8 mouse cellular contexts compared by ENCODE assay signal in genomic region chr2:80581043-80581711, GRCm38 (mm10). TPM values are rescaled to one million over a fixed set of nuclear protein-coding genes. Genes with fewer than 3 reads are reported as not detected.
DNase-seq lines count a peak whose midpoint lies in the region; ATAC-seq lines count a peak whose summit lies in the region.

Nckap1 (minus strand) TSS chr2:80581380.

- no peaks in the 10 kb centered on the region for H3K9me3 ChIP-seq in hindbrain, embryonic 14.5 days (ENCODE audit: control insufficient read depth, low read length)

- H3K4me2 ChIP-seq in hindbrain, embryonic 14.5 days (replicated peaks), result peak within 1 kb of the TSS; percentile 83

- WGBS in hindbrain, embryonic 14.5 days, result under 1% methylated on average over 85 of the region's 88 CpGs

- peak within 1 kb of the TSS; percentile 89 for H3K4me3 ChIP-seq in hindbrain, embryonic 14.5 days (replicated peaks; ENCODE audit: low read length)

- H3K27me3 ChIP-seq in hindbrain, embryonic 14.5 days (ENCODE audit: control insufficient read depth, insufficient read depth, low read length), result no peaks in the 10 kb centered on the region

- H3K36me3 ChIP-seq in hindbrain, embryonic 14.5 days (replicated peaks; ENCODE audit: control insufficient read depth, insufficient read depth), result no peaks in the 10 kb centered on the region

- ATAC-seq in hindbrain, embryonic 14.5 days (ENCODE audit: low FRiP score), result peak; percentile 95

- peak; percentile 77 for DNase-seq in T-cell, adult 2 months (ENCODE audit: low spot score)
- peak; percentile 87 to 91 for DNase-seq in cerebellum, postnatal 36 days
- DNase-seq in frontal cortex, postnatal 36 days (ENCODE audit: low spot score in 2 of 2), result peak; percentile 86 to 87
- peak; percentile 87 for DNase-seq in hindbrain, embryonic 14.5 days (ENCODE audit: low spot score)
- DNase-seq in layer of hippocampus, postnatal 36 days, result peak; percentile 87 to 88
- peak; percentile 89 for DNase-seq in lung, postnatal 25 days (ENCODE audit: low spot score)
- peak; percentile 83 for DNase-seq in retina, postnatal 7 days (ENCODE audit: low read depth, low spot score)
- DNase-seq in urinary bladder, adult 2 months (ENCODE audit: low spot score), result peak; percentile 95

- peaks cover 15% of the 10 kb centered on the region for H3K4me1 ChIP-seq in hindbrain, embryonic 14.5 days (replicated peaks; ENCODE audit: control insufficient read depth, insufficient read depth, low read length)

- peak within 1 kb of the TSS; percentile 96 for H3K9ac ChIP-seq in hindbrain, embryonic 14.5 days

- peak within 1 kb of the TSS; percentile 96 for H3K27ac ChIP-seq in hindbrain, embryonic 14.5 days

RNA-seq across cellular contexts. Expression of gene Nckap1, which starts in this region (rescaled TPM):
- polyA plus RNA-seq in hindbrain, embryonic 14.5 days (2014; fragmentation: Nextera tagmentation; extraction: Ambion mirVana), result 105 and 108 TPM in 2 replicates
- 100 to 1,000 TPM; 562 to 572 TPM for total RNA-seq in layer of hippocampus, postnatal 36 days (2021)
- 93.1 and 96.9 TPM in 2 replicates for polyA plus RNA-seq in urinary bladder, adult 2 months (2012; rRNA removed)

Comparison
In these comparisons a context has a peak if more than half of its experiments do, and no peak if none do; other contexts are left out.
1. Peak in every context shown above with its lines: DNase-seq, ATAC-seq, H3K4me3 ChIP-seq and H3K27ac ChIP-seq.